Mouse (Mus musculus): Measurements from ENCODE around the gene Ivd.
A peak's percentile ranks its signal among the peaks of the same experiment; 100 is the strongest.

The Ivd gene

GRCm38 (mm10) chr2:118910605-118911278 lies 49.0 kb downstream of the Ivd start:
- DNase-seq (ENCODE audit: low spot score), result no peak

- no peak for DNase-seq (ENCODE audit: low spot score)
Measured at GRCm38 (mm10) chr2:118912706-118913105, 51.0 kb downstream of the Ivd start.

GRCm38 (mm10) chr2:118913551-118914276 lies 52.0 kb downstream of the Ivd start:
- DNase-seq (ENCODE audit: low spot score), result no peak

- DNase-seq (ENCODE audit: low spot score), result no peak
Measured at GRCm38 (mm10) chr2:118914685-118915084, 52.9 kb downstream of the Ivd start.

GRCm38 (mm10) chr2:118916436-118916835 lies 54.7 kb downstream of the Ivd start:
- DNase-seq (ENCODE audit: low spot score), result no peak

GRCm38 (mm10) chr2:118918543-118918942 lies 56.8 kb downstream of the Ivd start:
- DNase-seq (ENCODE audit: low spot score), result no peak

- no peak for DNase-seq (ENCODE audit: low spot score)
Measured at GRCm38 (mm10) chr2:118920428-118920827, 58.7 kb downstream of the Ivd start.

GRCm38 (mm10) chr2:118925952-118926351 lies 64.2 kb downstream of the Ivd start:
- DNase-seq (ENCODE audit: low spot score), result no peak

- peak; percentile 71 for DNase-seq (ENCODE audit: low spot score)
Measured at GRCm38 (mm10) chr2:118926361-118926997, 64.7 kb downstream of the Ivd start, which contains the start of gene Chst14. TSS of gene Chst14 (plus strand) at chr2:118926496.

GRCm38 (mm10) chr2:118926998-118927739 lies 65.4 kb downstream of the Ivd start:
- DNase-seq (ENCODE audit: low spot score), result no peak
